Mouse (Mus musculus): ENCODE results near the gene Acpp. TPM values are rescaled to one million over a fixed set of nuclear protein-coding genes. Genes with fewer than 3 reads are reported as not detected.

The Acpp gene
- polyA plus RNA-seq, 1 experiment from 2014 or later, result 1.1 TPM

DNA sequence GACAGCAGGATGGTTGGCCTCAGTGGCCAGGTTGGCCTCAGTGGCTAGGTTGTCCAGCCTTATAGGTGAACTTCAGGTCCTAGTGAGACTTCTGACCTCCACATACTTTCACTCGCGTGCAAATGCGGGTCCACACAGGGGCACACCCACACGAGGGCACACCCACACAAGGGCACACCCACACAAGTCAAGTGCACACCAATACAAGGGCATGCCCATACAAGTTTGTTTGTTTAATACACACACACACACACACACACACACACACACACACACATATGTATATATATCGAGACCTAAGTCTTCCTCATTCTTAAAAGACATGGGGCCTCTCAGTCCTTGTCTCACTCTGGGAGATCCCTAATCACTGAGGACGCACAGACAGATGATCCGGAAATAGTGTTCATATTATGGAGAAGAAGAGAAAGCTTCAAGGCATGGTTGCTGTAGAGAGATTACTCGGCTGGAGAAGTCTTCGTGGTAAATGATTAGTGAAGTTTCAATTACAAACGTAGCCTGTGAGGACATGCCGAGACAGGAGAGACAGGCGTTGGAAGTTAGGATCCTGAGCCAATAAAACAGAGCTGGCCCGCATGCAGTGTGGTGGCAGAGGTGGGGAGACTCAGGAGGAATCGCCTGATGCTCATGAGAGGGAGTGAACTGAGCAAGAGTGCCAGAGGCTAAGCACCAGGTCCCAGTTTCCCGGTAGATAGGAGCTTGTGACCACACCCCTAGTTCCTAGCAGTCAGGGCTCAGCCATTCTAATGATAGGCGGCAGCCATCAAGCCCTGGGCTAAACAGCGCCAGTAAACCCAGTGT, 23.7 kb upstream of the Acpp start:
- Histone ChIP-seq H3K4me2 (ENCODE audit: low read depth, low read length) (no peak overlapping the region), H3K4me1 (ENCODE audit: control insufficient read depth, insufficient read depth, low read length) (no peaks in the 10 kb centered on the region), H3K4me3 (ENCODE audit: low read depth, low read length) (no peak overlapping the region), H3K27me3 (ENCODE audit: control insufficient read depth, insufficient read depth, low read length) (no peaks in the 10 kb centered on the region), H3K27ac (replicated peaks; ENCODE audit: low read depth, low read length) (no peak overlapping the region), H3K9me3 (replicated peaks; ENCODE audit: control insufficient read depth, low read length) (no peaks in the 10 kb centered on the region), H3K36me3 (replicated peaks; ENCODE audit: control insufficient read depth, insufficient read depth, low read depth, low read length) (no peaks in the 10 kb centered on the region), H3K9ac (replicated peaks; ENCODE audit: low read length) (no peak overlapping the region)
- 77% methylated on average over 17 of the region's 17 CpGs for WGBS
- ATAC-seq (replicated peaks; ENCODE audit: insufficient number of reproducible peaks, low FRiP score, low TSS enrichment, low read depth), result no peak
- DNase-seq (ENCODE audit: low spot score), result no peak

DNA sequence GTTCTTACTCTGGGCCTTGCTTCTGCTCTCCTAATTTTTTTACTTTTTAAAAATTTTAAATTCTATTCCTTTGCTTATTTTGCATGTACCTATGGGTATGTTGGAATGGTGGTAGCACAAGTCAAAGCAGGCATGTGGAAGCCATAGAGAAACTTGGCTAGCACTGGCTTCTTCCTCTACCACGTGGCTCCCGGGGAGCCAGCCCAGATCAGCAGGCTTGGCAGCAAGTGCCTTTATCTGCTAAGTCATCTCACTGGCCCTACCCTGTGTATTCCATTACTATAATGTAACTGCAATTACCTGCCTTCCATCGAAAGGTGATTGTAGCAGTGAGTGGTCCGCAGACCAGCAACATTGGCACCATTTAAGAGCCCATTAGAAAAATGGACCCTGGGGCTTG, 22.8 kb upstream of the Acpp start:
- WGBS, result 81% methylated on average over 4 of the region's 4 CpGs
- H3K4me1 ChIP-seq (ENCODE audit: control insufficient read depth, insufficient read depth, low read length), result no peaks in the 10 kb centered on the region

DNA sequence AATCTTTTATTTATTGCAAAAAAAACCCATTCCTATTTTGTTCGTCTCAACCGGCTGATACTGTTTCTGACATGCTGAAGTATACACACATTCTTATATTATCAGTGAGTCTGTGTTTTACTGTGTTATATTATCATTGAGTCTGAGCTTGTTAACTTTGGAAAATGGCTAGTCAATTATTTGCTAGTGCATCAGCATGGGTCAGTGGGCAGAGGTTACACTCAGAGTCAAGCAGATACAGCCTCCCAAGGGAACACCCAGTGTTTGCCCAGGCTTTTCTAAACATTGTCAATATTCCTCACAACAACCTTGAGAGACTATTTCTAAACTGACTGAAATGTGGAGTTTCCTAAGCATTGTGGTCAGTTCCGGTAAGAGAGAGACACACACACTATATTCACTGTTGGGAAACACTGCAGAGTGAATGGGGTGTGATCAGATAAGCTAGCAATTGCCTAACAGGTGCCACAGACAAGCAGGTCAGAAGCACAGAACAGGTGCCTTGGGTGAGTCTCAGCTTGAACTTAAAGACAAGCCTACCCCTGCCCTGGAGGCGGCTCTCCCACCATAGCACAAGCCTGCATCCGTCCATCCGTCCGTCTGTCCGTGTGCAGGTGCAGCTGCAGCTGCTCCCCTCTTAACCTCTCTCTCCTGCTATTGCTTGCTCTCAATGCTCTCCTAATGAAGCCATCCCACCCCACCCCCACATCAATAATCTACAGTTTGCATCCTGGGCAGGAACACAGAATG, 18.1 kb upstream of the Acpp start:
- Histone ChIP-seq H3K9me3 (replicated peaks; ENCODE audit: control insufficient read depth, low read length) (no peaks in the 10 kb centered on the region), H3K36me3 (replicated peaks; ENCODE audit: control insufficient read depth, insufficient read depth, low read depth, low read length) (no peaks in the 10 kb centered on the region), H3K27me3 (ENCODE audit: control insufficient read depth, insufficient read depth, low read length) (no peaks in the 10 kb centered on the region), H3K9ac (replicated peaks; ENCODE audit: low read length) (no peak overlapping the region), H3K4me2 (ENCODE audit: low read depth, low read length) (no peak overlapping the region), H3K27ac (replicated peaks; ENCODE audit: low read depth, low read length) (no peak overlapping the region), H3K4me1 (ENCODE audit: control insufficient read depth, insufficient read depth, low read length) (no peaks in the 10 kb centered on the region), H3K4me3 (ENCODE audit: low read depth, low read length) (no peak overlapping the region)
- 76% methylated on average over 8 of the region's 8 CpGs for WGBS
- ATAC-seq (replicated peaks; ENCODE audit: insufficient number of reproducible peaks, low FRiP score, low TSS enrichment, low read depth) (no peak), DNase-seq (ENCODE audit: low spot score) (no peak)

More for the DNA sequence above, 22.8 kb upstream of the Acpp start:
- Histone ChIP-seq H3K27me3 (ENCODE audit: control insufficient read depth, insufficient read depth, low read length) (no peaks in the 10 kb centered on the region), H3K9me3 (replicated peaks; ENCODE audit: control insufficient read depth, low read length) (no peaks in the 10 kb centered on the region), H3K4me3 (ENCODE audit: low read depth, low read length) (no peak overlapping the region), H3K4me2 (ENCODE audit: low read depth, low read length) (no peak overlapping the region), H3K27ac (replicated peaks; ENCODE audit: low read depth, low read length) (no peak overlapping the region), H3K9ac (replicated peaks; ENCODE audit: low read length) (no peak overlapping the region), H3K36me3 (replicated peaks; ENCODE audit: control insufficient read depth, insufficient read depth, low read depth, low read length) (no peaks in the 10 kb centered on the region)
- ATAC-seq (replicated peaks; ENCODE audit: insufficient number of reproducible peaks, low FRiP score, low TSS enrichment, low read depth) (no peak), DNase-seq (ENCODE audit: low spot score) (no peak)

DNA sequence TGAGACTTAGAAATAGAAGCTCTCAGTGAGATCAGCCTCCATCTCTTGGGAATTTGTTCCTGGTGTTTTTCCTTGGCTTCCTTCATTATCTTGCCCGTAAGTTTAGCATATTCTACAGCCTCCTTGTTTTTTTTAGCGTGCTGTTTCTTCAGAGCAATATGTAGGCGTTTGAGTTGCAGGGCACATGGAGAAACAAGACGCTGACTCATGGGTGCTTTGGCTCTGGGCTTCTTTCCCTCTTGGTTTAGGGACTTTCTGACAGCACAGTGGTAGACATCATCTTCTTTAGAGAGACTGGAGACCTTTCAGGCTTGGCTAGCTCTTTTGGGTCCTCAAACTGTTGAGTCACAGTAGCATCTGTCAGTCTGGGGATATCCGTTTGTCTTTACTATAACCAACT, 6.6 kb upstream of the Acpp start:
- no peaks in the 10 kb centered on the region for H3K4me1 ChIP-seq (ENCODE audit: control insufficient read depth, insufficient read depth, low read length)
- H3K9ac ChIP-seq (replicated peaks; ENCODE audit: low read length), result no peak overlapping the region
- H3K9me3 ChIP-seq (replicated peaks; ENCODE audit: control insufficient read depth, low read length), result no peaks in the 10 kb centered on the region
- 87% methylated on average over 5 of the region's 5 CpGs for WGBS
- no peak overlapping the region for H3K27ac ChIP-seq (replicated peaks; ENCODE audit: low read depth, low read length)
- no peak for ATAC-seq (replicated peaks; ENCODE audit: insufficient number of reproducible peaks, low FRiP score, low TSS enrichment, low read depth)
- no peaks in the 10 kb centered on the region for H3K36me3 ChIP-seq (replicated peaks; ENCODE audit: control insufficient read depth, insufficient read depth, low read depth, low read length)
- no peak for DNase-seq (ENCODE audit: low spot score)
- H3K4me3 ChIP-seq (ENCODE audit: low read depth, low read length), result no peak overlapping the region
- H3K27me3 ChIP-seq (ENCODE audit: control insufficient read depth, insufficient read depth, low read length), result no peaks in the 10 kb centered on the region
- no peak overlapping the region for H3K4me2 ChIP-seq (ENCODE audit: low read depth, low read length)

DNA sequence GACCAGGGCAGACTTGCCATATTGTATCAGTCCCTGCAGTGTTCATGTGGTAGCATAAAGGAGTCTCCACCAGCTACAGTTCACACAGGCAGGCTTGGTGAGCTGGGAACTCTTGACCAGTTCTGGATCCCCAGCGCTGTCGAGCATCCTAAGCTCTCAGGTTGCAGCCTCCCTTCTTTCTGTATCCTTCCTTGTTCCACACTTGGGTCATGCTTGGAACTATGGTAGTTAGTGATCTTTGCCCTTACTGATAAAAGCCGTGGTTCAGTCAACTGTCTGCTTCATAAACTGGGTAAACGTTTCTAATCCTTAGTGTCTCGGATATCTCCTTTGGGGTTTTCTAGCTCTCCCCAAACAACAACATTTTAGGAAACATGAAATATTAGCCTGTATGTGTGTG, 1.9 kb upstream of the Acpp start:
- Histone ChIP-seq H3K9me3 (replicated peaks; ENCODE audit: control insufficient read depth, low read length) (no peaks in the 10 kb centered on the region), H3K4me2 (ENCODE audit: low read depth, low read length) (no peak overlapping the region), H3K9ac (replicated peaks; ENCODE audit: low read length) (no peak overlapping the region), H3K36me3 (replicated peaks; ENCODE audit: control insufficient read depth, insufficient read depth, low read depth, low read length) (no peaks in the 10 kb centered on the region), H3K27ac (replicated peaks; ENCODE audit: low read depth, low read length) (no peak overlapping the region), H3K4me1 (ENCODE audit: control insufficient read depth, insufficient read depth, low read length) (no peaks in the 10 kb centered on the region), H3K4me3 (ENCODE audit: low read depth, low read length) (no peak overlapping the region), H3K27me3 (ENCODE audit: control insufficient read depth, insufficient read depth, low read length) (no peaks in the 10 kb centered on the region)
- no peak for ATAC-seq (replicated peaks; ENCODE audit: insufficient number of reproducible peaks, low FRiP score, low TSS enrichment, low read depth)
- no peak for DNase-seq (ENCODE audit: low spot score)
- 81% methylated on average over 5 of the region's 5 CpGs for WGBS

DNA sequence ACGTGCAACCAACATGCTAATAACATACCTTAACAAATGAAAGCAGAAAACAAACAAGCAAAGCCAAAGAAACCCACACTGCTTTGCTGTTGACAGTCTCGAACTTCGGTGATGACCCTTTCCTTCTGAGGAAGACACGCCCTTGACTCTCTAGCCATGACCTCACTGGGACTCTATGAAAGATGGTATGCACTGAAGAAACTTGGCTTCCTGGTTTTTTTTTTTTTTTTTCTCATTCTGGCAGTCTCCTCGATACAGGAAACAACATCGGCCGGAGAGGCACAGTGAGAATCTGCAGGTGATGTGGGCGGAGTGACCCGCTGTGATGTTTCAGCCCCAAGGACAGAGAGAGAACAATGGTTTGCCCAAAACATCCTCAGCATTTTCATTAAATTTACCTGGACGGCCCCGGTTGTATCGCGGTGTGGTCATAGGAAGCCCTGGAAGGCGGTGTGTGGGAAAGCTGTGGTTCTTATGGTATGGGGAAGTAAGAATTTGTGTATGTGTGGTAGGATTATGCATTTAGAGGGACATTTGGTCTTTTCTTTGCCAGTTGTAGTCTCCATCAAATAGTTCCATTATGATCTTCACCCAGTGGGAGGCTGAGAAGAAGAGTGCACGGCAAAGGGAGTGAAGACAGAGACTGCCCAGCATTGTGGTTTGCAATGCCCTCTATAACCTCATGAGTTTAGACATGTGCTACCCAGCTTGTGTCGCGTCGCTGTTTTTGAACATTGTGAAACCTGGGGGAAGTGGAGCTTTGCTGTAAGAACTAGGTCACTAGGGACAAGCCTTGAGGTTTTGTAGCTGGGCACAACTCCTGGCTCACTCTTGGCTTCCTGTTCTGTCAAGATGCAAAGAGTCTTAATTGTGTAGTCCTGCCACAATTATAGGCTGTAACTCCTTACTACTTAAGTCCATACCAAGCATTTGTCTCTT, 1.2 kb upstream of the Acpp start:
- H3K9ac ChIP-seq (replicated peaks; ENCODE audit: low read length), result no peak overlapping the region
- H3K27me3 ChIP-seq (ENCODE audit: control insufficient read depth, insufficient read depth, low read length), result no peaks in the 10 kb centered on the region
- no peak for ATAC-seq (replicated peaks; ENCODE audit: insufficient number of reproducible peaks, low FRiP score, low TSS enrichment, low read depth)
- no peaks in the 10 kb centered on the region for H3K4me1 ChIP-seq (ENCODE audit: control insufficient read depth, insufficient read depth, low read length)
- no peak overlapping the region for H3K27ac ChIP-seq (replicated peaks; ENCODE audit: low read depth, low read length)
- no peaks in the 10 kb centered on the region for H3K9me3 ChIP-seq (replicated peaks; ENCODE audit: control insufficient read depth, low read length)
- no peak overlapping the region for H3K4me2 ChIP-seq (ENCODE audit: low read depth, low read length)
- H3K36me3 ChIP-seq (replicated peaks; ENCODE audit: control insufficient read depth, insufficient read depth, low read depth, low read length), result no peaks in the 10 kb centered on the region
- H3K4me3 ChIP-seq (ENCODE audit: low read depth, low read length), result no peak overlapping the region
- DNase-seq (ENCODE audit: low spot score), result no peak
- WGBS, result 85% methylated on average over 18 of the region's 18 CpGs

DNA sequence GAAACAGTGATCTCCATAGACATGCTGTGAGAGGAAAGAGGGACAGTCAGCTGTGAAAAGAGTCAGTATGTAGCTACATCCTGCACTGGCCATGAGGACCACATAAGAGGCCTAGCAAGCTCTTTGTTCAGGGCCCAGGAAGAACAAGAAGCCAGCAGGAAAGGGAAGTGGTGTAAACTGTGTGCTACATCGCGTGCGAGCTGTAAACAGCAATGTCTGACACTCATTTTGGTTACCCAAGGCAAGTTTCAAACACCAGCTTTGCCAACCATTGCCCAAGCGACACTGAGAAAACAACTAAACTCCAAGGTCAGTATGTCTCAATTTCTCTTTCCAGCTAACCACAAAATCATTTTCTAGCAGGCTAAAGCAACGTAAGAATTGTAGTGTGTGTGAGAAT, 6.2 kb downstream of the Acpp start:
- H3K9ac ChIP-seq (replicated peaks; ENCODE audit: low read length), result no peak overlapping the region
- no peaks in the 10 kb centered on the region for H3K36me3 ChIP-seq (replicated peaks; ENCODE audit: control insufficient read depth, insufficient read depth, low read depth, low read length)
- H3K9me3 ChIP-seq (replicated peaks; ENCODE audit: control insufficient read depth, low read length), result no peaks in the 10 kb centered on the region
- no peak overlapping the region for H3K4me3 ChIP-seq (ENCODE audit: low read depth, low read length)
- no peak overlapping the region for H3K27ac ChIP-seq (replicated peaks; ENCODE audit: low read depth, low read length)
- no peaks in the 10 kb centered on the region for H3K27me3 ChIP-seq (ENCODE audit: control insufficient read depth, insufficient read depth, low read length)
- DNase-seq (ENCODE audit: low spot score), result no peak
- WGBS, result 89% methylated on average over 5 of the region's 5 CpGs
- H3K4me2 ChIP-seq (ENCODE audit: low read depth, low read length), result no peak overlapping the region
- no peak for ATAC-seq (replicated peaks; ENCODE audit: insufficient number of reproducible peaks, low FRiP score, low TSS enrichment, low read depth)
- H3K4me1 ChIP-seq (ENCODE audit: control insufficient read depth, insufficient read depth, low read length), result no peaks in the 10 kb centered on the region

Measured in embryonic facial prominence, embryonic 11.5 days (tissue).